Mouse (Mus musculus) small intestine, adult 2 months (tissue): ENCODE measurements around the gene Gas2l2.

ENCODE experiments used
- CTCF ChIP-seq: fragments of 200-500 bp; IDR thresholded peaks from 2 replicates; pipeline ENCODE4 v1.5.1; 2012; ENCODE audit warnings: low read depth, mild to moderate bottlenecking, control low read depth, inconsistent platforms, low read length, moderate library complexity, mixed read lengths; ENCODE audit not compliant: insufficient replicate concordance, insufficient read length; ENCODE audit errors: extremely low read depth
- POLR2A ChIP-seq: fragments of 200-500 bp; IDR thresholded peaks from 2 replicates; pipeline ENCODE4 v1.6.1; 2012; ENCODE audit warnings: low read depth, mild to moderate bottlenecking, control low read depth, inconsistent platforms, low read length, moderate library complexity

DNA sequence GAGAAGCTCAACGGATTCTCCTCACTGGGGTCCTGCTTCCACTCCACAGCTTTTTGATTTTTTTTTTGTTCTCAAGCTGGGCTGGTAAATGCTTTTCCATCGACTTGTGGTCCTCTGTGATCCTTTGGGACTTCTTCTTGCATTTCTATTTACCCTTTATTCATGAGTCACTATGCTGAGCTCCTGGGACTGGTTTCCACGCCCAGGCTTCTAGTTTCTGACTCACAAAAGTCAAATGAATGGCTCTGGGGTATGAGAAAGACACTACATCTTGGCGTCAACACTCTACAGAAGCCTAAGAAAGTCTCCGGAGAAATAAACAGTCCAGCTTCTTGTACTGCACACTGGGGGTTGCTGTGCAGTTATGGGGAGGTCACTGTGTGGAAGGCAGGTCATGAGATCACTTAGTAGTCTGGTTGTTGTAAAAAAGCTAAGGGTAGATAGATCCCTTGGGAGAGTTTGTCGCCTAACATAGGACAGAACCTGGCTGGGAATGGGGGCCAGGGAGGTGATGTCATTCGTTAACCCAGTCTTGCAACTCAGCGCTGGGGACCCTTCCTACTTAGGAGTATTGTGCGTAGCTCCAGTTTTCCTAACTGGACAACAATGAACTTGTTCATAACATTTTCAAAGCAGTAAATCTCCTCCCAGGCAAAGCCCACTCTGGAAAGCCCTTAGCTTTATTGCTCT, 28.8 kb upstream of the Gas2l2 start:
- TF ChIP-seq CTCF (no peak), POLR2A (no peak)
